Mouse (Mus musculus): ENCODE data around the gene Rad23b.
A peak's percentile ranks its signal among the peaks of the same experiment; 100 is the strongest.
"Not testable (repeated sequence)": the region's sequence is repeated elsewhere in the genome, so short reads cannot be mapped to it uniquely, and the experiment has no call there.

The Rad23b gene

DNA sequence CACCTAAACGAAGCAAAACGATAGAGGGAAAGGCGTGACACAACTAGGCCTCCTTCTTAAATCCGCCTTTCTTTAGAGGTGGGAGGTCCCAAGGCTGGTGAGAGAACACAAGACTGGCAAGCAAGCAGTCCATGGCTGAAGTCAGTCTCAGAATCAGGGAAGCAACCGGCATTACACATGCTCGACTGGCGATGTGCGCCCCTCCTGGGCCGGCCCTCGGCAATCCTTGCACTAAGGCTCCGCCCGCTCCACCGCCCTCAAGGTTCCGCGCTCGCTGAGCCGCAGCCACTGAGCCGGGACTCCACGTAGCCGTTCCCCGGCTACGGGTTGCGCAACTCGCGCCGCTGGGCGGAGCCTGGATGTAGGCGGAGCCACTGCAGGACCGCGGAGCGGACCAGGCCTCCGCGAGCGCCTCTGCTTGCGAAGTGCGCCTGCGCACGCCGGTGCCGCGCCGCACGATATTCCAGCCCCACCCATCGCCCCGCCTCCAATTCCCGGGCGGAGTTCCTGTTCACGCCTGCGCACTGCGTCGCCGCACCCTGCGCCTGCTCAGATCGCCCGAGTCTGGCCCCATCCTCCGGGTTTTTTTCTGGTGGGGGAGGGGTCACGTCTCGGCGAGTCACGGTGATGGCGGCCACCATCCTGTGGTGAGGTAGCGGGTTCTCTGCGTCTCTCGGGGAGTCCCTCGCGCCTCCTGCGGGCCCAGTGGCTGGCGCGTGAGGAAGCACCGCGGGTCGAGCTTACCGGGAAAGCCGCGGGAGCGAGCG, at the start of gene Rad23b:
Gene Rad23b, plus strand, starts transcription at position 592 of the 767 bp plus-strand sequence.
- DNase-seq: peak; percentile 99 to 100

DNA sequence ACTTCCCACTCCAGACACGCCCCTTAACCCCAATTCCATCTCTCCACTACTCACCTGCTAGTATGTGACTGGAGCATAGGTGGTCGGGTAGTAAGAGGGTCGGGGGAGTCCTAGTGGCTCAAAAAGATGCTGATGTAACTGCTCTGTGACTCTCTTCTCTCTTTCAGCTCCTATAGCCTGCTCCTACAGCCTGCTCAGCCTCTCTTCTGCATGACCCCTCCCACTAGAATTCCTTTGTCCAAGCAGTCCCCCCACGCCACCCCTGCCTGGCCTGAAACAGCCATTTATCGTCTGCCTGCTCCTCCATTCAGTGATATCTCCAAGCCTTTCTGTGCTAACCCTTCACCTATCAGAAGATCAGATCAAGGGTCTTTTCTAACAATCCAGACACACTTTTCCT, 45.7 kb upstream of the Rad23b start:
- DNase-seq: no peak

GRCm38 (mm10) chr4:55306636-55307035, 43.2 kb upstream of the Rad23b start:
- DNase-seq: no peak

GRCm38 (mm10) chr4:55316726-55317125, 33.1 kb upstream of the Rad23b start:
- DNase-seq: no peak

DNA sequence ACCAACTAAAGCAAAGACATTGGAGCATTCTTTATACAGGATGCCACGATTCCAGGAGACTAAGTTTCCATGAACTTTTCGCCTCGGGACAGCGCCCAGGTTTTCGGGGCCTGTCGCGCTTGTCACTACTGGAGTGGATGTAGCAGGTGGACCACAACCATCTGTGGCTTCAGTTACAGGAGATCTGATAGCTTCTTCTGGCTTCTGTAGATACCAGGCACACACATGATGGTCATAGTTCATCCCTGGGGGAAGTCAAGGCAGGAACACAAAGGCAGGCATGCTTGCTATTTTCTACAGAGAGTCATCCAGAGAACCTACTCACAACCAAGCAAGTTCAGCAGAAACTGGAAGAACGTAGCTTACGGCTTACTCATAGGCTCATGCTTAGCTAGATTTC, 31.5 kb upstream of the Rad23b start:
- DNase-seq: not testable (repeated sequence)

GRCm38 (mm10) chr4:55325786-55326518, 23.9 kb upstream of the Rad23b start:
- no peak for DNase-seq

GRCm38 (mm10) chr4:55327508-55327907, 22.3 kb upstream of the Rad23b start:
- peak in 1 of 2 experiments; percentile 15 for DNase-seq

- DNase-seq: no peak
These were observed 21.4 kb upstream of the Rad23b start for GRCm38 (mm10) chr4:55328471-55328870.

- not testable (repeated sequence) for DNase-seq
These were observed 20.9 kb upstream of the Rad23b start for GRCm38 (mm10) chr4:55328928-55329327.

GRCm38 (mm10) chr4:55329621-55330346, 20.1 kb upstream of the Rad23b start:
- DNase-seq: no peak

DNA sequence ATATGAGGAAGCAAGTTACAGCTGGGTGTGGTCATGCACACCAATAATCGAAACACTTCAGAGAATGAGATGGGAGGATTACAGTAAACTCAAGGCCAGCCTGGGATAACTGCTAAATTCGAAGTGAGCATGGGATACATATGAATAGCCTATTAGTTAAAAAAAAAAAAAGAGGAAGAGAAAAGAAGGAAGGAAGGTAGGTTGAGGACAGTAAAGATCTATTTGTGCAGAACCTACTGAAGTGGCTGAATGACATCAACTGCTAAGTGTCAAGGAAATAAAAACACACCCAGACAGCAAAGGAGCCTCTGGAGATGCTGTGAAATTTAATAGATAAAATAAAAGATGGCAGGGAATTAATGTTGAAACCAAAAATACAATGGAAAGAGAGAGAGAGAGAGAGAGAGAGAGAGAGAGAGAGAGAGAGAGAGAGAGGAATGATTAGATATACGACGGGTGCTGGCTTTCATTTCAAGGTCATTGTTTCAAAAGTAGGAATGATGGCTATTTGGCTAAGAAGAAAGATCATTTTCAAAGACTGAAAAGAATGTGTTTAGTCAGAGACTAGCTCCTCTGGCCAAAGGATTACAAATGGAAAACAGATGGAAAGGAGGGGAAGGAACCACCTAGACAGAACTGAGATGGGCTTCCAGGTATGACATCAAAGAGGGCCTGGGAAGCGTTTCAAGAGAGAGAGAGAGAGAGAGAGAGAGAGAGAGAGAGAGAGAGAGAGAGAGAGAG, 14.6 kb upstream of the Rad23b start:
- DNase-seq: no peak

DNA sequence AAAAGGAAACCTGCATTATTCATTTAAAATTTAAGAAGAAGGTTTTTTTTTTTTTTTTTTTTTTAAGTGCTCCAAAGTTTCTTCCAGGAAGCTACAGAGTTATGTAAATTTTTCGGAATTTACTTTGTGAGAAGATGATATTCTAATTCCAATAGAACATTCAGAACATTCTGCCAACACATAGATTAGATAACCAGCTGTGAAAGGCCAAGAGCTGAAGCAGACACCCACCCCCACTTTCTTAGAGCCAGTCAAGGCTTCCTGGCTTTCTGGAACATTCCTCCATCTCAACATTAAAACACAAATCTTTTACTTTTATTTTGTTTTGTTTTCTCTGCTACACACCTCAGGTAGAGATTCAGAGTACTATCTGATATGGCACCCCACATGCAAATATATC, 10.9 kb upstream of the Rad23b start:
- DNase-seq: no peak

DNA sequence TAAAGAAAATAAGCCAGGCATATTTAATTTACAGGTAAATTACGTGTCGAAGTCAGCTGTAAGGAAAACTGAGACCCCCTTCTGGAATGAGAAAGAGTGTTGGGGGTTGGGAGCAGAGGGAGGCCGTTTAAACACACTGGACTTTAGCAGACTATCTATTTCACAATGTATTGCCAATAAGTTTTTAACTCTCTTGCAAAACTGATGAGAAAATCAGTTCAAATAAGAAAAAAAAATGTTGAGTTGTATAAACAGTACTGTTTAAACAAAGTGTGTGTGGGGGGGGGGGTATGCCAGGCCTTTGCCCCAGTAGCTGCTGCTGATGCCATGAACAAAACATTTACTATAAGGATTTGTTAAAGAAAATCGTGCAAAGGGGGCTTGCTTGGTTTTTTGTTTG, 10.5 kb upstream of the Rad23b start:
- DNase-seq: no peak

DNA sequence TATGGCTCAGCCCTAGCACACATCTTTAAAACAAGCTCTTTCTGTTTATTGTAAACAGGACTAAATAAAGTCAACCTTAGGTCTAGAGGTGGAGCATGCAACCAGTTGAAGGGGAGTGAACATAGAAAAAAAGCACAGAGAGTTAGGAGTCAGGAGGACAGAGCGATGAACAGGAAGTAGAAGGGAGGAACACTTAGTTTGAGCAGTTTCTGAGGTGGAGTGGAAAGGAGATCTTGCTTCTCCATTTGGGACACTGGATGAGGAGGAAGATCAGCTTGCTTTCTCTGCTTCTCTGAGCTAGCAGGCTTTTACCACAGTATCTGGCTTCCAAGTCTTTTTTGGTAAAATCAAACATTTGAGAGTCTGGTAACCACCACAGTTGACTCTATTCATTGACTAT, 8.0 kb upstream of the Rad23b start:
- DNase-seq: no peak

DNA sequence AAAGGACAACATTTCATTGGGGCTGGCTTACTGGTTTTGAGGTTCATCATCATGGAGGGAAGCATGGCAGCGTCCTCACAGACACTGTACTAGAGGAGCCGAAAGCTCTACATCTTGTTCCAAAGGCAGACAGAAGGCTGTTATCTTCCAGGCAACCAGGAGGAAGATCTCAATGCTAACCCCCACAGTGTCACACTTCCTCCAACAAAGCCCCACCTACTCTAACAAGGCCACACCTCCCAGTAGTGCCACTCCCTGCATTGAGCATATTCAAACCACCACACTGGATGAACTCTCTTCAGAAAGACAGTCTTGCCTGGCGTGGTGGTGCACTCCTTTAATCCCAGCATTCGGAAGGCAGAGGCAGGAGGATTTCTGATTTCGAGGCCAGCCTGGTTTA, 7.2 kb upstream of the Rad23b start:
- no peak for DNase-seq

DNA sequence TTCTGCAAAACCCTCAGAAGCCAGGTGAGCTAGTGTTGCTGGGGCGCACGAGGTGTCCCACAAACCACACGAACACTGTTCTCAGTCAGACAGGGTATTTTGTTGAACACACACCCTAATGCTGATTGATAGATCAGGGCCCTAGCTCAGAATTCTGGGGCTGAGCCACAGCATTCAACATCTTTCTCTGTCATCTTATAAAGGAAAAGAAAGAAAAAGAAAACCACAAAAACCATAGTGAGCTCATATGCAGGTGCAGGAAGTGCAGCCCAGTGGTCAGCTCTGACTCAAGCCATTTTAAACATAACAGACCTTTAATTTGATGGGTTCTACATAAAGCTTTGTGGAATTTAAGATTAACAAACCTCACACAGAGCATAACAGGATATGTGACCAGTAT, 6.6 kb upstream of the Rad23b start:
- no peak for DNase-seq

- no peak for DNase-seq
These were observed 938 bp upstream of the Rad23b start for GRCm38 (mm10) chr4:55348759-55349451.

- peak; percentile 59 to 76 for DNase-seq
These were observed 532 bp downstream of the Rad23b start for GRCm38 (mm10) chr4:55350219-55350931.

DNA sequence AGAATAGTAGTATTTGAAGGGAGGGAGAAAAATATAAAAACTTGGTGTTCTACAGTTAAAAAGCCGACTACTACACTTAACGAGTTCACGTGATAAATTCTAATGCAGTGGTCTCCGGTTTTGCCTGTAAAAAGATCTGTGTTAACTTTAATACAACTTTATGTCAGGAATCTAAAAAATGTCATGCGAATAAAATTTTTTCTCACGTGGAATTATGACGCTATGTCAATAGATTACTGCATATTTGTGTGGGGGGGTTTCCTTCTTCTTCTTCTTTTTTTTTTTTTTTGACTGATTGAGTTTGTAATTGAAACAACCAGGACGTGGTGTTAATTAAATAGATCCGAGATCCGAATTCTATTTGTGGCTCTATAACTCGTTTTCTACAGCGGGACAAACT, 1.2 kb downstream of the Rad23b start:
- no peak for DNase-seq

- DNase-seq: no peak
These were observed 2.0 kb downstream of the Rad23b start for GRCm38 (mm10) chr4:55351860-55352259.

DNA sequence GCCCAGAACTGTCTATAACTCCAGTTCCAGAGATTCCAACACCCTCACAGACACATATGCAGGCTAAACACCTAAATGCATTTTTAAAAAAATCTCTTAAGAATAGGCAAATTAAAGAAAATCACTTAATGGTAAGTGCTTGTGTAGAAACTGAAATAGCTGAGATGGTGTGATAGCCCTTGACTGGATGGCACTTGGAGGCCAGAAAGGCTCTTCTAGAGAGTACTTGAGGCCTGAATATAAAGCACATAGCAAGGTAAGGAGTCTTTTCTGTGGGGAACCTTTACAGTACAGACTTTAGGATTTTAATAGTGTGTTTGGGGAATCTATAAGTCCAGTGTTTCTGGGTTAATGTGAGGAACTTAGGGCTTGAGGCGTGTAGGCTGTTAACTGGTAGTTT, 4.2 kb downstream of the Rad23b start:
- no peak for DNase-seq

GRCm38 (mm10) chr4:55355845-55356244, 6.0 kb downstream of the Rad23b start:
- DNase-seq: no peak

Measured in kidney, postnatal 36 days (tissue).